Mouse (Mus musculus) liver, adult (tissue): ENCODE measurements around the gene Tspan5.

Source experiments
- GATA4 ChIP-seq: IDR thresholded peaks from 2 replicates; pipeline ENCODE4 v1.6.1; 2014; ENCODE audit warnings: mild to moderate bottlenecking, low read length; ENCODE audit not compliant: insufficient replicate concordance

Tspan5 gene

DNA sequence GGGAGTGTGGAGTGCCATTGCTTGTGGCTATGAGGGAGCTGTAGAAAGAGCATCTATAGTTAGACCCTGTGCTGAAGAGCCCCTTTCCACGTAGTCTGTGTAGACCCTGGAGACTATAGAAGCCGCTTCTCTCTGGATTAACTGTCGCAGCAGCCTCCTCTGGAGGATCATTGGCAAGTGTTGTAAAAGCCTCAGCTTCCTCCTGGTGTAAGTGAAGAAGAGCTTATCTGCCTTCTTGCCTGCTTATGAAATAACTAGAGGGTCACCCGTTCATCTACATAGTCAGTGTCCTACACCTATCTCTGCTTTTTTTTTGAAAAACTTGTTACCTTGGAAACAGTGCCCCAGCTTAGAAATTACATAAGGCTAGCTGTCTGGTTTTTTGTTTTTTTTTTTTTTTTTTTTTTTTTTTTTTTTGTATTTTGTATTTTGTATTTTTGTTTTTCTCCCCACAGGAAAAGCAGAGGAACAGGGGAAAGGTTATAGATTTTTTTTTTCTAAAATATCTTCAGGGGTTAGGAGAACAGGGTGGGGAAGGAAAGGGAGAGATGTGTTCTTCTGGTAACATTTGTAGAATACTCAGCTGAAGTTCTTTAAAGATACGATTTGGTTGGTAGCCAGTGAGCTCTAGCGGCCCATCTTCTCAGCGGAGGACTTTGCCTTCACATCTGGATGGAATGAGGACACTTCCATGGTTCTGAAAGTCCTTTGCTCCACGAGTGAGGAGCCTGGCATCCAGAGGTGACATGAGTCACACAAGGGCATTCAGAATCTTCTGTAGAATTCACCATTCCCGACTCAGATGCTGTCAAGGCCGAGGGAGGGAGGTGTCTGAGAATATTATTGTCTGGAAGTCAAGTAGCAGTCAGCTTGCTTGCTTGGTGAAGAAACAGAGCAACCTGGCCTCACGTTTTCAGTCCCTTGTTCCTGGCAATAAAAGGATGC lies 62.4 kb downstream of the Tspan5 start:
- TF ChIP-seq GATA4: no peak

DNA sequence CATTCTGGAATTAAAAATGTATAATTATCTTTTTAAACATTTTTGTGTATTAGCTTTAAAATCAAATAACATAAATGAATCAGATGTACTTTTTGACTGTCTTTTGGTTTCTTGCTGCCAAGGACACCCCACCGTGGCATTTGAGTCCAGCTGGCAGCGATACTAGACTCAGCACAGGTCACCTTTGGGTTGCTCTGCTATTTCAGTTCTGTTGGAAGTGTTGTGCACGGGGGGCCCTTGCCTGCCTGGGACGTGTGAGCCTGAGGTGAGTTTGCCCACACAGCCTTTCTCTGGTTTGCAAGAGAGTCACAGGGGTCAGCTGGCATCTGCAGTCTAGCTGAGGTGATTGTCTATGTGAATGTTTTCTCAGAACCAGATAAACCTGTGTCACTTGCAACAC lies 65.8 kb downstream of the Tspan5 start:
- TF ChIP-seq GATA4: no peak

- TF ChIP-seq GATA4: no peak
Measured at GRCm38 (mm10) chr3:138809509-138809908, 67.5 kb downstream of the Tspan5 start.

- TF ChIP-seq GATA4: no peak
Measured at GRCm38 (mm10) chr3:138812565-138812964, 70.6 kb downstream of the Tspan5 start.

DNA sequence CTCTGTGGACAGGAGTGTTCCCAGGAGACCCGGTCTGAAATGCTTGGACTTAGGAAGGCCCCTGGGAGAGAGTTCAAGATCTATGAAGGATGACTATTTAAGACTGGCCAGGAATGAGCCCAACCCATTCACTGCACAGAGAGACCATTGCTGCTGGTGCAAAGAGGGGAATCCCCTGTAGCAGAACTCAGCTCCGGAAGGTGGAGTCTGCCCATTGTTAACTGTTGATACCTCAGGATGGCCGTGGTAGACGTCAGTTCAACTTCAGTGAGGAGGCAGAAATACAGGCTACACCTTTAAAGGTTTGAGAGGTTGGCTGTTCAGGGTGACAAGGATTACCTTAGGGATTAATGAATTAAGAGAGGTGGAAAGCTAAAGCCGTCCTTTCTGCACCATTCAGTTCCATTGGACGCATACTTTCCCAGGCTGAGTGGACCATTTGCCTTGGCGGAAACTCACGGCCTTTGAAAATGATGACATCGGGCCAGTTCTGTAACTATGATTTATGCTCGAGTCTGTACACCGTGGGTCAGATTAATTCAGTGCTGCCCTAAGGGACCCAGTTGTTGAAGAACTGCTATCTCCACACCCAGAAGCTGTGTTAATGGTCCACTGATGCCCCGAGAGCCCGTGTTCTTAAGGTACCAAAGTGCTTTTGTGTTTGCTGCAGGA lies 71.3 kb downstream of the Tspan5 start:
- no peak for TF ChIP-seq GATA4

- TF ChIP-seq GATA4: no peak
Measured at GRCm38 (mm10) chr3:138814457-138814856, 72.5 kb downstream of the Tspan5 start.

GRCm38 (mm10) chr3:138815127-138815837 lies 73.3 kb downstream of the Tspan5 start:
- no peak for TF ChIP-seq GATA4

- no peak for TF ChIP-seq GATA4
Measured at GRCm38 (mm10) chr3:138816888-138817656, 75.1 kb downstream of the Tspan5 start.

DNA sequence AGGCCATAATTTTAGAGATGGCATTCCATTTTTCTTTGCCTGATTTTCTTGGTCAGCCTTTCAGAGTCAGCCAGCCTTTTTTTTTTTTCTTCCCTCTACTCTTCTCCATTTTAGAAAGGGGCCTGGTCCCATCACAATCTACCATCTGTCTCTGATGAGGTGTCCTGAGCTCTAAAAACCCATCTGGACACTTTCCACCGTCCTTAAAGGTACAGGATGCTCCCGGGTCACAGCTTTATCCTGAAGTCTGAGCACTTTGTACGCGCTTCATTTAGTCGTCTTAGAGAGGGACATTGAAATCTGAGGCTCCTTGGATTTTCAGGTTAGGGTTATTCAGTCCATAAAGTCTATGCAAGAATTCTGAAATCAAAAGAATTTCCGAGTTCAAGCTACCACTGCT lies 77.9 kb downstream of the Tspan5 start:
- TF ChIP-seq GATA4: no peak

DNA sequence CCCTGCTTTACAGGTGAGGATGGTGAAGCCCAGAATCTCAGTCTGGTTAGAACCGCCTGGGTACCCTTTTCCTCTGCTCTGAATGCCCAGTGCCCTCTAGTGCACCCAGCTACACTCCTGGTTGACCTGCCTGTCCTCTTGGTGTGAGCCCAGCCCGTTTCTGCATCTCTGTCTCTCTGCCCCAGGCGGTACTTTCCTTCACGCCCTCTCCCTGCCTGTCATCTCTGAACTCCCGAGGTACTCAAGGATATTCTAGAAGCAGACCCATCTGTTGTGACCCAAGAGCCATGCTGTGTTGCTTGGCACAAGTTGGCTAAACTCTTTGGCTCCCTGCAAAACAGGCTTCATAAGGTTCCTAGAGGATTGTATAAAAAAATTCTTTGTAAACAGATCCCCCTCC lies 78.3 kb downstream of the Tspan5 start:
- TF ChIP-seq GATA4: no peak

GRCm38 (mm10) chr3:138821886-138822445 lies 80.0 kb downstream of the Tspan5 start:
- TF ChIP-seq GATA4: no peak

DNA sequence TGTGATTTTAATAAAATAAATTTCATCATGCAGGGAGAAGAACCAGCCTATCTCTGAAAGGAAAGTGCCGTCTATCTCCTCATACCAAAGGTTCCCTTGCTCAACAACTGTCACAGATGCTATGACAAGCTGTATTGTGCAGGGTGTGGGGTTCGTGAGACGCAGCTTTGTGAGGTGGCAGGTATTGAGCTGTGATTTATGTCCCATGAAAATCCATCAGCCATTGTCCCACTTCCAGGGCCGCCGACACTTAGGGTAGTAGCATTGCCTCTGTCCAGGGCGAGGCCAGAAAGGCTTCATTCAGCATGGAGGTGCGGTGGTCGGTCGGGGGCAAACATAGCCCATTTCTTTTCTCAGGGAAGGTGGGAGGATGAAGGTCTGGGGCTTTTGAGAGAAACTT lies 81.9 kb downstream of the Tspan5 start:
- no peak for TF ChIP-seq GATA4

DNA sequence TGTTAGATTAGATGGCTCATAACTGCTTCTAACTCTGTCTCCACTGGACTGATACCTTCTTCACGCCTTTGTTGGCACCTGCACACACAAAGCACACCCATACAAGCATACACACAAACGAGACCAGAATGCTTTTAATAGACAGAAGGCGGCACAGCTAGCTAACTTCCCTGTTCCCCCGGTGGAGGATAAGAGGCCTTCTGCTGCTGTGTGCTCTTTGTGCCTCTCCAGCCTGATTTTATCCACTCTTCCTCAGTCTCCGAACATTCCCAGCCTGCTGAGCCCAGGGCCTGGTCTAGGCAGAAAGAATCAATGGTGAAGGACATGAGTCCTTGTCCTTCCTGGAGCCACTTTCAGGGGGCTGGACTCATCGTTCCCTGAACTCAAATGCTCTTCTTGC lies 83.3 kb downstream of the Tspan5 start:
- TF ChIP-seq GATA4: no peak

- TF ChIP-seq GATA4: no peak
Measured at GRCm38 (mm10) chr3:138826243-138826800, 84.3 kb downstream of the Tspan5 start.

DNA sequence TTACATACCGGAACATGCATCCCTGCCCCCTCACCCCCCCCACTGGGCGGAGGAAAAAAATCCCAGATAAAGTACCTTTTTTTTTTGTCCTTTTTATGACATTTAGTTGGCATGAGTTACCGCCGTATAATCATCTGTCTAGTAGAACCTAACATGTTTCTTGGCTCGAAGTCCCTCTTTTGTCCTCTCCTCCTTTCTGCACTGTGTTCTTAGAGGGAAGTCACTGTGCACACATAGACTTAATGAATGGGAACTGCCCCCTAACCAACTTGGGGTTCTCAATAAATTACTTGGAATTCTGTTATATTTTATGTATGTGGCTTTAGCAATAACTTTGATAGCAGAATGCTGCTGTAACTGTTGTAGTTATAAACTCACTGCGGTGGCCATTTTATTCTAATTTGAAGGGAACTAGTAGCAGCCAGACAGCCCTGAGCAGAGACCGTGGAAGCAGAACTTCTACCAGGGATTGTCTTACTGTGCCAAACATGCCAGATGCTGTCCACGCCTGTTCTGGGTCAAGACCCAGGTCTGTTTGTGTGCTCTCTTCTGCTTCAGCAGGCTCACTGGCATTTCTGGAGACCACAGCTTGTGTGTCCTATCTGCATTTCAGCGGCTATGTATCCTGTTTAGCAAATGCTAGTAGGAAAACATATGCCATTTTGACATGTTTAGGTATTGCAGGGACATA lies 91.0 kb downstream of the Tspan5 start:
- no peak for TF ChIP-seq GATA4
